Mouse (Mus musculus): Measurements from ENCODE around the gene Rnf207. TPM values are rescaled to one million over a fixed set of nuclear protein-coding genes. Genes with fewer than 3 reads are reported as not detected.

Gene Rnf207
- polyA plus RNA-seq, 1 experiment from 2014 or later, result 1.3 TPM

GRCm38 (mm10) chr4:152262187-152262586 lies 56.6 kb downstream of the Rnf207 start:
- H3K27ac ChIP-seq, result no peak overlapping the region
- 79% methylated on average over 9 of the region's 9 CpGs for WGBS
- DNase-seq (ENCODE audit: extremely low spot score, low spot score), result no peak
- H3K4me3 ChIP-seq, result no peak overlapping the region
- no peaks in the 10 kb centered on the region for H3K27me3 ChIP-seq (ENCODE audit: poor library complexity, severe bottlenecking)
- H3K4me1 ChIP-seq, result peaks cover 50% of the 10 kb centered on the region
- H3K36me3 ChIP-seq (replicated peaks), result peaks cover 25% of the 10 kb centered on the region
- no peaks in the 10 kb centered on the region for H3K9me3 ChIP-seq

GRCm38 (mm10) chr4:152260451-152260850 lies 58.3 kb downstream of the Rnf207 start:
- H3K4me1 ChIP-seq, result peaks cover 39% of the 10 kb centered on the region
- H3K36me3 ChIP-seq (replicated peaks), result peaks cover 25% of the 10 kb centered on the region
- 94% methylated on average over 8 of the region's 8 CpGs for WGBS
- H3K9me3 ChIP-seq, result no peaks in the 10 kb centered on the region
- no peaks in the 10 kb centered on the region for H3K27me3 ChIP-seq (ENCODE audit: poor library complexity, severe bottlenecking)
- no peak overlapping the region for H3K4me3 ChIP-seq
- DNase-seq (ENCODE audit: extremely low spot score, low spot score), result no peak
- H3K27ac ChIP-seq, result no peak overlapping the region

GRCm38 (mm10) chr4:152257070-152257469 lies 61.7 kb downstream of the Rnf207 start:
- 80% methylated on average over 6 of the region's 6 CpGs for WGBS
- H3K36me3 ChIP-seq (replicated peaks), result peaks cover 27% of the 10 kb centered on the region
- no peaks in the 10 kb centered on the region for H3K27me3 ChIP-seq (ENCODE audit: poor library complexity, severe bottlenecking)
- H3K27ac ChIP-seq, result no peak overlapping the region
- H3K4me3 ChIP-seq, result no peak overlapping the region
- DNase-seq (ENCODE audit: extremely low spot score, low spot score), result no peak
- peaks cover 18% of the 10 kb centered on the region for H3K4me1 ChIP-seq
- no peaks in the 10 kb centered on the region for H3K9me3 ChIP-seq

Other genes starting within 250 kb of the Rnf207 start
- gene Plekhg5, start 246.5 kb downstream of the Rnf207 start, polyA plus RNA-seq (2016; fragmentation: Nextera tagmentation; extraction: Ambion mirVana), result 9.6 and 9.8 TPM in 2 replicates
- gene Tnfrsf25, start 203.1 kb downstream of the Rnf207 start, polyA plus RNA-seq (2016; fragmentation: Nextera tagmentation; extraction: Ambion mirVana), result 0.72 and 0.96 TPM in 2 replicates
- gene Espn, start 166.6 kb downstream of the Rnf207 start, polyA plus RNA-seq (2016; fragmentation: Nextera tagmentation; extraction: Ambion mirVana), result 5.6 and 5.9 TPM in 2 replicates
- not detected in 2 replicates for gene Hes2, start 160.1 kb downstream of the Rnf207 start, polyA plus RNA-seq (2016; fragmentation: Nextera tagmentation; extraction: Ambion mirVana)
- 61.0 and 64.4 TPM in 2 replicates for gene Acot7, start 140.9 kb downstream of the Rnf207 start, polyA plus RNA-seq (2016; fragmentation: Nextera tagmentation; extraction: Ambion mirVana)
- 2.5 and 3.0 TPM in 2 replicates for gene Gpr153, start 44.8 kb downstream of the Rnf207 start, polyA plus RNA-seq (2016; fragmentation: Nextera tagmentation; extraction: Ambion mirVana)
- 0.38 and 0.92 TPM in 2 replicates for gene Hes3, start 27.3 kb downstream of the Rnf207 start, polyA plus RNA-seq (2016; fragmentation: Nextera tagmentation; extraction: Ambion mirVana)
- 23.3 and 26.1 TPM in 2 replicates for gene Icmt, start 21.8 kb downstream of the Rnf207 start, polyA plus RNA-seq (2016; fragmentation: Nextera tagmentation; extraction: Ambion mirVana)
- gene Rpl22, start 6.7 kb upstream of the Rnf207 start, polyA plus RNA-seq (2016; fragmentation: Nextera tagmentation; extraction: Ambion mirVana), result 363 and 368 TPM in 2 replicates
- gene Chd5, start 19.7 kb upstream of the Rnf207 start, polyA plus RNA-seq (2016; fragmentation: Nextera tagmentation; extraction: Ambion mirVana), result 0.09 and 0.31 TPM in 2 replicates
- gene Nphp4, start 157.7 kb upstream of the Rnf207 start, polyA plus RNA-seq (2016; fragmentation: Nextera tagmentation; extraction: Ambion mirVana), result 6.5 TPM in 2 replicates
- 10.1 and 11.2 TPM in 2 replicates for gene Kcnab2, start 158.9 kb upstream of the Rnf207 start, polyA plus RNA-seq (2016; fragmentation: Nextera tagmentation; extraction: Ambion mirVana)